Mouse (Mus musculus): ENCODE results near the gene Mlec. TPM values are rescaled to one million over a fixed set of nuclear protein-coding genes. Genes with fewer than 3 reads are reported as not detected.
A peak's percentile ranks its signal among the peaks of the same experiment; 100 is the strongest.
"Not testable (repeated sequence)": the region's sequence is repeated elsewhere in the genome, so short reads cannot be mapped to it uniquely, and the experiment has no call there.

Mlec gene
- polyA plus RNA-seq, 1 experiment, result 67.1 TPM

DNA sequence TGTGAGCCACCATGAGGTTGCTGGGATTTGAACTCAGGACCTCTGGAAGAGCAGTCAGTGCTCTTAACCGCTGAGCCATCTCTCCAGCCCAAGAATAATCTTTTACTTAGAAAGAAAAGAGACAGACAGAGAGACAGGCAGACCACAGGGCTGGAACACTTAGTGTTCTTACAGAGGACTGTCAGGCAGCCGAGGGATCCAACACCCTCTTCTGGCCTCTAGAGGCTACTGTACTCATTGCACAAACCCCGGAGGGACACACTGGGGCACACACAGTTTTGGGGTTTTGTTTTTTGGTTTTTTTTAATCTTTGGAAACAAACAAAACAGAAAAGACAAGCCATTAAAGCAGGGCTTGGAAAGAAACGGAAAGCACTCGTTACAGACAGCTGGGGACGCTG is 28.7 kb downstream of the Mlec start:
- no peak for DNase-seq (ENCODE audit: extremely low spot score in 1 of 2, low spot score in 1 of 2)

GRCm38 (mm10) chr5:115127421-115128179 is 30.4 kb downstream of the Mlec start:
- no peak for DNase-seq (ENCODE audit: extremely low spot score in 1 of 2, low spot score in 1 of 2)

DNA sequence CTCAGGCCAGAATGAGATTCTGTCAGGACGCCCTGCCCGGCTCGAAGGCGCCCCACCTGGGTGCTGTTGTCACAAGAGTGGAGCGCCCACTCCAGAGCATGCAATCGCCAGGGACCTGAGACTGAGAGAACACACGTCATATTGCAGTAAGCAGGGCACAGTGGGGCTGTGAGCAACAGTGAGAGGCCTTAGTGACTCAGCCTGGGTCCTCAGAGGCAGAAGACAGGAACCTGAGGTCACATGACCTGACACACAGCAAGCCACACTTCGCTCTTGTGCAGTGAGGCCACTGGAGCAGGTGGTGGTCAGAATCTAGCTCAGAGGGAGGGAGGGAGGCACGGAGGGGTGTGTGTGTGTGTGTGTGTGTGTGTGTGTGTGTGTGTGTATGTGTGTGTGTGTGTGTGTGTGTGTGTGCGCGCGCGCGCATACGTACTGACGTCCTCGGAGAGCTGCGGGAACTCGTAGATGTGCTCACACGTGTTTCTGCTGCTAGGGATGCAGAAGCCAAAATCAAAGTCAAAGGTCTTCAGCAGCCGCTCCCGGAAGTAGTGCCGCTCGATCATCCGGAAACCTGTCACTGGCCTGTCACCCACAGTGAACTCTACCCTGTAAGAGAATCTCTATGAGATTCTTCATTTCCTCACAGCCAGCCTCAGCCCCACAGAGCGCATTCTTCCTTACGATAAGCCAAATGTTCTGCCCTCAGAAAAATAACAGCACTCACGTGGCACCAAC is 31.2 kb downstream of the Mlec start:
- no peak for DNase-seq (ENCODE audit: extremely low spot score in 1 of 2, low spot score in 1 of 2)

- peak; percentile 71 to 93 for DNase-seq (ENCODE audit: extremely low spot score in 1 of 2, low spot score in 1 of 2)
Measured at GRCm38 (mm10) chr5:115125211-115125871, 32.6 kb downstream of the Mlec start.

DNA sequence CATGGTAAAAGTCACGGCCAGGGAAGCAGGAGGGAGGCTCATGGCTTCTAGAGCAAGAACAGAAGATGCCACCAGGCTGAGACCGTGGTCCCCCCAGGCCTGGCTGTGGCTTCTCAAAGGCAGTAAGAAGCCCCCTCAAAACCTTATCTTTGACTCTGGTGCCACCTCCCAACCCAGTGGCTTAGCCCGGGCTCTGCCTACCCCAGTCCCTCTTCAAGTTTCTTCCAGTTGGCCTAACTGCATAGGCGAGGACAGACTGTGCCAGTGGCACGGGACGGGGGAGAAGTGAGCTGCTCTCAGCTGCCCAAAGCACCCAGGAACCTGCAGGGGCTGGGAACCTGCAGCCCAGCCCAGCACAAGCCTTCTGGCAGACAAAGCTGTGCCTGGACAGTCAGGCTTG is 33.3 kb downstream of the Mlec start:
- DNase-seq (ENCODE audit: extremely low spot score in 1 of 2, low spot score in 1 of 2), result no peak

DNA sequence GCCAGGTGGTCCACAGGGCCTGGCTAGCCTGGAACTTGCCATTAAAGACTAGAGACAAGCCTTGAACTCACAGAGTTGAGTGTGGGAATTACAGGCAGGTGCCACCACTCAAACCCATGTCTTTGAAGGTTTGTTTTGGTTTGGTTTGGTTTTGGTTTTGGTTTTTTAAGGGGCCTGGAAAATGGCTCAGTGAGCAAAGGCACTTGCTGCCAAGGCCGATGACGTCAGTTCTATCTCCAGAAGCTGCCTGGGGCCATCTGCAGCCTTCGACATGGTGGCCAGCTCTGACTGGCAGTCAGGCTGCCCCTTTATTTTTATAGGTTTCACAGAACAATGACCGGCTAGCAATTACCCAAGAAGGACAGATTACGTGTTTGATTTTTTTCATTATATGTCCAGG is 37.0 kb downstream of the Mlec start:
- DNase-seq (ENCODE audit: extremely low spot score in 1 of 2, low spot score in 1 of 2), result no peak

DNA sequence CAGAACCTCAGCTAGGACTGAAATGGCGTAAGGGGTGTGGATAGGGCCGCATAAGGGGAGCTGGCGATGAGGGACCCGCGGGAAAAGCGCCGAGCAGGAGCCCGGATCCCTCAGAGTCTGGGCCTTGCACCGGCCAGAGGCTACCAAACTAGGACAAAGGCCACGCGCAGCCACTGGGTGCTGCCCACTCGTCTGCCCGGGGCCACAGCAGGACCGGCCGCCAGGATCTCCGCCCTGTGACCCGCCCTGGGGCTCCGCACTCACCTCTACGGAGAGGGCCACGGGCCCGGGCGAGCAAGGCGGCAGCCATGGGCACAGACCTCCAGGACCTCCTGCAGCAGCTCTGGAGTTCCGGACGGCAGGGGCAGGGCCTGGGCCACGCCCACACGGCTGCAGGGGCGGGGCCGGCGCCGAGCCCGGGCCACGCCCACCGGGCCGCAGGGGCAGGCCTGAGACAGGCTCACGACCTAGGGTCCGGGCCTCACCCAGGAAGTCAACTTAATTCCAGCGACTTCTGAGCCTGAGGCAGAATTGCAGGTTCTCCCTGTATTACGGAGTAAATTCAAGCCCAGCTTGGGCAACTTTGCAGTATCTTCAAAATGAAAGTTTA is 38.9 kb downstream of the Mlec start, which contains the start of gene Acads:
Acads (minus strand) TSS at position 386 of the 610 bp plus-strand sequence.
- DNase-seq (ENCODE audit: extremely low spot score in 1 of 2, low spot score in 1 of 2), result peak in 1 of 2 experiments; percentile 42

- no peak for DNase-seq (ENCODE audit: extremely low spot score in 1 of 2, low spot score in 1 of 2)
Measured at GRCm38 (mm10) chr5:115117467-115117866, 40.5 kb downstream of the Mlec start.

- no peak for DNase-seq (ENCODE audit: extremely low spot score in 1 of 2, low spot score in 1 of 2)
Measured at GRCm38 (mm10) chr5:115116426-115116825, 41.6 kb downstream of the Mlec start.

DNA sequence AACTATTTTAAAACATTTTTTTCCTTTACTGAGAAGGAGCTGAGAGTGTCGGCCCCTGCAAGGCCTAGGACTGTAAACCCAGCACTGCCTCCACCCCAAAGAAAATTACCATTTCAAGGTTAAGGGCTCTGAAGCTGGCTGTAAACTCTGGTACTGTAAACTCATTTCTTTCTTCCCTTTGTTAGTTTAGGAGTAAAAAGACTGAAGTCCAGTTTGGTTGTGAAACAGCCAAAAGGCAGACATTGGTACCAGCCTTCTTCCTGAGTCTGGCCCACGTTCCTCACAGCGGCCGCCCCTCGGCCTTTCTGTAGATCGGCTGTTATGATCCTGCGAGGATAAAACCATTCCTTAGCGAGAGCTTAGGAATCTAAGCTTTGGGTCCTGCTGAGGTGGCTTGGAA is 43.5 kb downstream of the Mlec start:
- no peak for DNase-seq (ENCODE audit: extremely low spot score in 1 of 2, low spot score in 1 of 2)

DNA sequence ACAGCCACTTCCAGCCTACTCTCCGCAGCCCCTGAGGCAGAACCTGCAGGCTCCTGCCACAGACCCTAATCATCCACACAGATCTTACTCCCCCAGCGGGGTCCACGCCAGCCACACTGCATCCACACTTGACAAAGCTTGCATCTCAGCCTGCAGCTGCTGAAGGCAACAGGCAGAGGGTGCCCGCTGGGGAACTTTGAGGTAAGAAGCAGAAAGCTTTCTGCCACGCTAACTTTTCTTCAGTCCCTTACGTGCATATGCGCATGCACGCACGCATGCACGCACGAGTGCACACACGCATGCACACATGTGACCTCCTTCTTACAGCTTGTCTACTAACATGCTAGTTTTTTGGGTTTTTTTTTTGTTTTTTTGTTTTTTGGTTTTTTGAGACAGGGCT is 44.7 kb downstream of the Mlec start:
- no peak for DNase-seq (ENCODE audit: extremely low spot score in 1 of 2, low spot score in 1 of 2)

GRCm38 (mm10) chr5:115111156-115111555 is 46.8 kb downstream of the Mlec start:
- DNase-seq (ENCODE audit: extremely low spot score in 1 of 2, low spot score in 1 of 2), result no peak

GRCm38 (mm10) chr5:115103253-115103652 is 54.7 kb downstream of the Mlec start:
- not testable (repeated sequence) for DNase-seq (ENCODE audit: extremely low spot score in 1 of 2, low spot score in 1 of 2)

- DNase-seq (ENCODE audit: extremely low spot score in 1 of 2, low spot score in 1 of 2), result no peak
Measured at GRCm38 (mm10) chr5:115102231-115102630, 55.7 kb downstream of the Mlec start.

DNA sequence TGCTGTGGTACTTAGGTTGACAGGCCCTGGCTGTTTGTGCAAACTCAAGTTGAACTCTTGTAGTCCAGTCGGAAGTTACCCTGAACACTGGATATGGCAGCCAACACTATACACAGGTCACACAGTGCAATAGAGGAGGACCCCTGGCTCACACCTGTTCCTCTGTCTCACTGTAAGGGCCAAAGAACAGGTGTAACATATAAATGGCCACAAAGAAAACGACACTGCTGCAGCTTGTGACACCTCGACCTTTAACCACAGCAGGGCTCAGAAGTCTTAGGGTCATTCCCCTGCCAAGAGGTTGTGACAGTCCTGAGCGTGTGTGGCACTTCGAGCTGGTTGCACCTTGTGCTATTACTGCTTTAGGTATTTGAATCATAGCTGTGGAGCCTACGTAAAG is 57.5 kb downstream of the Mlec start:
- no peak for DNase-seq (ENCODE audit: extremely low spot score in 1 of 2, low spot score in 1 of 2)

DNA sequence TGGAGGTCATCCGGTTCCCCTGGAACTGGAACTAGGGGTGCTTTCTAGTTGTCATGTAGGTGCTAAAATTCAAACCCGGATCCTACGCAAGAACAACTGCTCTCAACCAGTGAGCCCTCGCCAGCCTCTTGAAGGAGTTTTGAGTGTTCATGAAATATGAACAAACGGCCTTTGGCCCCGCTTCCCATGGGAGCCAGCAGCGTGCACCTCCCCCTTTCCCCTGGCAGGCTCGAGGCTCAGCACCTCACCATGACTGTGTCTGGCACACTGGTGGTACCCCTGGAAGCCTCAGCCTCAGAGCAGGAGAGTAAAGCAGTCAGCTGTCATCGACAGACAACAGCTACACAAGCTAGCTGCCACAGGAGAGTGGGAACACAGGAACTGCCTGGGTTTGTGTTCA is 58.0 kb downstream of the Mlec start:
- no peak for DNase-seq (ENCODE audit: extremely low spot score in 1 of 2, low spot score in 1 of 2)

- no peak for DNase-seq (ENCODE audit: extremely low spot score in 1 of 2, low spot score in 1 of 2)
Measured at GRCm38 (mm10) chr5:115099530-115099929, 58.4 kb downstream of the Mlec start.

DNA sequence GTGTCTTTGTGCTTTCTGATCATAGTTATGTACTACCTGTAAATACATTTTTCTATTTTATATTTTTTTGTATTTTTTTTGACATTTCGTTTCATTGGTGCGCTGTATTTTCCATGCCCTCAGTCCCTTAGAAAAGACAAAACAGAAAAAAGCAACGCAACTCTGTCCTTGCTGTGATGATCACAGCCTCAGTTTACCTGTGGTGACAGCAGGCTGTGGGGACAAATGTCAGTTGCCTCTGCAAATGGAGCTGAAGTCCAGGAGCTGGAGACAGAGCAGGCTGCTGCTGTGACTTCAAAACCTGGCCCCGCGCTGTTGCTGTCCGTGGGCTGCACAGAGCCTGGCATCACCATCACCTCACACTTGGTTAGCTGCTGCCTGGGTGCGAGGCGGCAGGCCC is 59.8 kb downstream of the Mlec start, which contains the start of gene Gm10401:
Gm10401 (minus strand) TSS at position 101 of the 400 bp plus-strand sequence.
- no peak for DNase-seq (ENCODE audit: extremely low spot score in 1 of 2, low spot score in 1 of 2)

All from frontal cortex, adult 2 months (tissue).